Mouse (Mus musculus) heart, adult 2 months (tissue): ENCODE results near the gene Slfn8.

Experiments used
- CTCF ChIP-seq: fragments of 200-600 bp; IDR thresholded peaks from 2 replicates; pipeline ENCODE4 v1.8.1; 2022; ENCODE audit warnings: antibody characterized with exemption, mild to moderate bottlenecking, moderate library complexity
- POLR2A ChIP-seq: fragments of 200-500 bp; IDR thresholded peaks from 2 replicates; pipeline ENCODE4 v1.6.1; 2011; ENCODE audit warnings: mild to moderate bottlenecking, low read depth, low read length, control low read depth; ENCODE audit not compliant: insufficient read depth

DNA sequence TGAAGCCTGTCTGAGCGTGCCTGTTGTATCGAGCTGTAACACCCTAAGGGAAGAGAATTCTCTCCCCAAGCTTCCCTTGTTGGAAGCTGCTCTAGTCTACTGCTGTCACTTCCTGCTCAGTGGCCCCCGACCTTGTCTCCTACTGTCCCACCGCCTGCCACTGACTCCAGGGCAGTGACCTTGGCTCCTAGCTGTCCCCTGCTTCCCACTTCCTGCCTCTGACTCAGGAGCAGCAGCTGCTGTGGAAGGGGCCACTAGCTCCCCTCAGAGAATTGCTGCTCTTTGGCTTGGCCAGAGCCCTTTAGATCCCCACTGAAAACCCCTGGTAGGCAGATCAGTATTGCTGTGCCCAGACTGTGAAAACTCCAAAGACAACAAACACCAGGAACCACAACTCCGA, 46.7 kb downstream of the Slfn8 start:
- TF ChIP-seq POLR2A, result no peak
- TF ChIP-seq CTCF, result no peak
